Mouse (Mus musculus) liver, embryonic 15.5 days (tissue): Measurements from ENCODE around the gene Nhp2. TPM values are rescaled to one million over a fixed set of nuclear protein-coding genes. Genes with fewer than 3 reads are reported as not detected.
A peak's percentile ranks its signal among the peaks of the same experiment; 100 is the strongest.

Experiments
- ATAC-seq: fragments of 200-750 bp; cut with Nextera tagmentation; 2 replicates; pipeline ENCODE4 v1.8.0; 2017; ENCODE audit warnings: moderate number of reproducible peaks, mild to moderate bottlenecking, moderate library complexity; ENCODE audit not compliant: insufficient read depth
- H3K27ac ChIP-seq: fragments of 300-500 bp; sonication (generic); replicated peaks from 2 replicates; pipeline ENCODE4 v1.5.1; 2015; ENCODE audit warnings: mild to moderate bottlenecking, inconsistent platforms
- H3K27me3 ChIP-seq: fragments of 300-500 bp; sonication (generic); 2 replicates; pipeline ENCODE4 v1.6.1; 2015; ENCODE audit warnings: mild to moderate bottlenecking, inconsistent platforms
- H3K36me3 ChIP-seq: fragments of 300-500 bp; sonication (generic); replicated peaks from 2 replicates; pipeline ENCODE4 v1.6.1; 2015; ENCODE audit warnings: moderate library complexity, mild to moderate bottlenecking, inconsistent platforms
- H3K4me1 ChIP-seq: fragments of 300-500 bp; sonication (generic); replicated peaks from 2 replicates; pipeline ENCODE4 v1.6.1; 2015; ENCODE audit warnings: inconsistent platforms
- H3K4me2 ChIP-seq: fragments of 300-500 bp; sonication (generic); 2 replicates; pipeline ENCODE4 v1.6.1; 2015; ENCODE audit warnings: moderate library complexity, mild to moderate bottlenecking, inconsistent platforms
- H3K4me3 ChIP-seq: fragments of 300-500 bp; sonication (generic); replicated peaks from 2 replicates; pipeline ENCODE4 v1.5.1; 2015; ENCODE audit warnings: mild to moderate bottlenecking, inconsistent platforms
- H3K9ac ChIP-seq: fragments of 300-500 bp; sonication (generic); 2 replicates; pipeline ENCODE4 v1.6.1; 2015; ENCODE audit warnings: moderate library complexity, mild to moderate bottlenecking, inconsistent platforms
- H3K9me3 ChIP-seq: fragments of 300-500 bp; sonication (generic); replicated peaks from 2 replicates; pipeline ENCODE4 v1.6.1; 2016; ENCODE audit warnings: inconsistent platforms
- WGBS: fragments of 180-500 bp; shearing (Covaris S2); methylation state at CpG from one replicate; pipeline ENCODE4 v1.1.7; 2015; ENCODE audit warnings: mixed read lengths; ENCODE audit not compliant: insufficient replicate concordance; 5-methylcytosine and 5-hydroxymethylcytosine counted together
- polyA plus RNA-seq: library from polyadenylated mRNA; unstranded; fragments of >200 nt; fragmentation: Nextera tagmentation; extraction: Ambion mirVana; gene quantifications from 2 replicates; pipeline ENCODE4 v1.2.1, GENCODE M21; 2015

Gene Nhp2
- polyA plus RNA-seq, 1 experiment from 2014 or later, result 95.6 TPM

DNA sequence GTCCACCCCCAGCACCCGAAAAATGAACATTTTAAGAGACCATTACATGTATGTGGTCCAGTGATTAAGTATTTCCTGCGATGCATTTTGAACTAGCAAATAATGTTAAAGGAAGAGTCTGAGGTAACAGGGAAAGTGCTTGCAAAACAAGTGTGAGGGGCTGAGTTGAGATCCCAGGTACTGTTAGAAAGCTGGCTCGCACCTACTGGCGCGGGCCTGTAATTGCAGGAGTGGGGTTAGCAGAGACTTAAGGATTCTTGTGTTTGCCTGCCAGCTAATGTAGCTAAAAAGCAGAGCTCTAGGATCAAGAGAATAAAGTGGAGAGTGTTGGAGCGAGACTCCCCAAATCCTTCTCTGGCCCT is 16.8 kb downstream of the Nhp2 start:
- Histone ChIP-seq H3K27ac (peak overlapping the region; percentile 87), H3K36me3 (0 out of 2 replicates have a peak, but pooled peaks cover 5% of the 10 kb centered on the region), H3K4me3 (peak overlapping the region; percentile 74), H3K9me3 (no peaks in the 10 kb centered on the region), H3K4me2 (peak overlapping the region; percentile 84), H3K4me1 (peaks cover 53% of the 10 kb centered on the region), H3K9ac (peak overlapping the region; percentile 63), H3K27me3 (peaks cover 6% of the 10 kb centered on the region; the same call in 1 of the 2 replicates)
- 3% methylated on average over 6 of the region's 6 CpGs for WGBS
- peak; percentile 45 for ATAC-seq

DNA sequence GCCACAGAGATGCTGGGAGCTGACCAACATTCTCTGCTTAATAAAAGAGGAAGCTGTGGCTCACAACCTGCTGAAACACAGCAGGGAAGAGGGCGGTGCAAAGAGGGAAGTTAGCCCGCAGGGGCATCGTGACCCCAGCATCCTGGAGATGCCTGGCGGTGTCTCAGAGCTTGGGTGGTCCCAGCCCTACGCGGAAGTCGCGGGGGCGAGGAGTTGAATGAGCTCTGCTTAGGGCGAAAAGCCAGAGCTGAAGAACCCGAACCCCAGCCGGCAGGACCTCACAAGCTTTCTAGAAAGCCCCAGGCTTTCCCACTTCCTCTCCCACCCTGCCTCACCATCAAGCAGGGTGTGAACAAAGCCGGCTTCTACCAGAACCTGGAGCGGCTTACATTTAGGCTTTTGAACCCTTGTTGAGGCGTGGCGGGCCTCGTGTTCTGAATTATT is 18.5 kb downstream of the Nhp2 start:
- peaks cover 40% of the 10 kb centered on the region for H3K4me1 ChIP-seq
- no peak for ATAC-seq

DNA sequence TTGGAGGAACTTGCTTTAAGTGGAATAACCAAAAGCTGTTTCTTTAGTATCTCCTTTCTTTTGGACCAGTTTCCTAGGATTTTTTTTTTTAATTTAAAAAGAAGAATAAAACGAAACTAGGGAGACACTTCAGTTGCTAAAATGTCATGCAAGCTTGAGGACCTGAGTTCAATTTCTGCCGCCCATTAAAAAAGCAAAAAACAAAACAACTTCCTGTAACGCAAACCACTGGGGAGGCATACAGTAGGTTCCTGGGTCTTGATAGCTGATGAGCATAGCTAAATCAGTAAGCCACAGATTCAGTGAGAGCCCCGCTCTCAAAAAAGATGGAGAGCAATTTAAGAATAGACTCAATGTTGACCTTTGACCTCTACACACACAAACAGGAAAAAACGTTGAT is 19.0 kb downstream of the Nhp2 start:
- H3K4me1 ChIP-seq, result peaks cover 43% of the 10 kb centered on the region
- H3K9me3 ChIP-seq, result no peaks in the 10 kb centered on the region
- H3K9ac ChIP-seq, result no peak overlapping the region
- peak overlapping the region; percentile 55 for H3K4me2 ChIP-seq
- peak overlapping the region; percentile 39; the same call in 1 of the 2 replicates for H3K27ac ChIP-seq
- H3K36me3 ChIP-seq, result no peaks in the 10 kb centered on the region
- H3K27me3 ChIP-seq, result peaks cover 8% of the 10 kb centered on the region; the same call in 1 of the 2 replicates
- WGBS, result 48% methylated on average over 5 of the region's 5 CpGs
- no peak for ATAC-seq
- no peak overlapping the region for H3K4me3 ChIP-seq

More for the DNA sequence above, 18.5 kb downstream of the Nhp2 start:
- peak overlapping the region; percentile 39 for H3K27ac ChIP-seq
- H3K36me3 ChIP-seq, result no peaks in the 10 kb centered on the region
- no peaks in the 10 kb centered on the region for H3K9me3 ChIP-seq
- H3K4me3 ChIP-seq, result peak overlapping the region; percentile 26
- H3K27me3 ChIP-seq, result peaks cover 6% of the 10 kb centered on the region; the same call in 1 of the 2 replicates
- peak overlapping the region; percentile 55 for H3K4me2 ChIP-seq
- 3% methylated on average over 17 of the region's 17 CpGs for WGBS
- no peak overlapping the region for H3K9ac ChIP-seq

DNA sequence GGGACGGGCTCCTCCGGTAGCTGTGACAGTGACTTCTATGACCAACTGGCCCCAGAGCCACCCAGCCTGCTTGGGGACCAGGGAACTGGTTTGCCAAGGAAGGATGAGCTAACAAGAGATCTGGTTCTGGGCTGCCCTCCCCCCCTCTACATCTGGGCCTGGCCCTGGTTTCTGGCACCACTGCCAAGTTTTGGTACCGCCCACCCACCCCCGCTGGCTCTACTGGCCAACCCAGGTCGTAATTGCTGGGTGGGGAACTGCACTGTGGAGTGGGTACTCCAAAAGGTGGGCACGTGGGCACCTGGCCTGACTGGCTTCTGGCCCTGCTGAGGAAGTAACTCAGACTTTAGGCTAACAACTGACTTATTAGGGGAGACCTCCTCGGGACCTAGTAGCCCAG is 21.2 kb downstream of the Nhp2 start:
- peaks cover 28% of the 10 kb centered on the region for H3K4me1 ChIP-seq
- H3K27me3 ChIP-seq, result peaks cover 22% of the 10 kb centered on the region
- no peaks in the 10 kb centered on the region for H3K36me3 ChIP-seq
- no peak for ATAC-seq
- 66% methylated on average over 7 of the region's 7 CpGs for WGBS
- no peak overlapping the region for H3K4me3 ChIP-seq
- no peak overlapping the region for H3K9ac ChIP-seq
- no peak overlapping the region for H3K27ac ChIP-seq
- H3K4me2 ChIP-seq, result no peak overlapping the region
- H3K9me3 ChIP-seq, result no peaks in the 10 kb centered on the region

DNA sequence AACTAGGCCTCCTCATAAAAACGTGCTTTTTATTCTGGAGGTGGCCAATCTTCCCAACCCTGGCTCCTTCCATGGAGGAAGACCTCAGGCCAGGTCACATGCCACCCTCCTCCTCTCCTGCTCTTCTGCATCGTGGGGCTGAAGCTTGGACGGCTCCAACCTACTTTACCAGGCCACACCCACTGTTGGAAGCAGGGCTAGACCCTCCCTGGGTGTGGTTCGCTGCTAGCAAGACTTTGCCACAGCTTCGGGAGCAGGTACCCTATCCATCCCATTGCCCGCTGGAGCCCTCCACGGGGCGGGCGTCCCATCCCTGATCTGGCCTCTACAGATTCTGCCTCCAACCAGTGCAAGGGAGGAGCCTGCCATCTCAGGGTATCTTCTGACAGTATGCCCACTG is 23.7 kb downstream of the Nhp2 start:
- Histone ChIP-seq H3K9me3 (no peaks in the 10 kb centered on the region), H3K9ac (no peak overlapping the region), H3K27me3 (peaks cover 38% of the 10 kb centered on the region), H3K4me1 (peaks cover 16% of the 10 kb centered on the region), H3K4me2 (no peak overlapping the region), H3K27ac (no peak overlapping the region), H3K4me3 (no peak overlapping the region), H3K36me3 (no peaks in the 10 kb centered on the region)
- 50% methylated on average over 9 of the region's 9 CpGs for WGBS
- ATAC-seq, result no peak

DNA sequence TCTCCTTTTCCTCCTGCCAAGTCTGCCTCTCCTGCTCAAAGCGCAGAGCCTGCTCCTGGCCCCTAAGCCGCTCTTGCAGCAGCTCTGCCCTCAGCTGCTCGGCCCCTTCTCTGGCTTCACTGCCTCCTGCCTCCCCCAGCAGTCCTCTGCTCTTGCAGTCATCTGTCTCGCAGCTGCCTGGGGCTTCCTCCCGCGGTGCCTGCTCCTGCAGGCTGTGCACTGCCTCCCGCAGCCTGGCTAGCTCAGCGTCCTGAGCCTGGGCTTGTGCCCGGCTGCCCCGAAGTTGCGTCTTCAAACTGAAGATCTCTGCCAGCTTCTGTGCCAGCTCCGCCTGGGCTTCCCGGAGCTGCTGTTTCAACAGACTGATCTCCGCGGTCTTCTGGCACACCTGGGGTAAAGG is 24.2 kb downstream of the Nhp2 start:
- WGBS, result 40% methylated on average over 15 of the region's 15 CpGs
- no peak overlapping the region for H3K9ac ChIP-seq

DNA sequence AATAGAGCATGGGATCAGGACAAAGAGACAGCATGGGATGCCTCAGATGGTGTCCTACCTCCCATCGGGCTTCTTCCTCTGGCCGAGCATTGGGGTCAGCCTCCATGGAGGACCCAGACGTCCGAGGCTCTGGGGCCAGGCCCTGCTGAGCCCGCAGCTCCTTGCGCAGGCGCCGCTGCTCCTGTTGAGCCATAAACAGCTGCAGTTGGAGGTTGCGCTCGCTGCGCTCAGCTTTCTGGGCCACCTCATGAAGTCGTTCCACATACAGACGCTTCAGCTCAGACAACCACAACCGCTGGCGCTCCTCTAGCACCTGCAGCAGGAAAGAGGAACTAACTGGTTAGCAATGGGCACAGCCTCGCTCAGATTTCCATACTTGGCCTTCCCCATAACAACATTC is 24.7 kb downstream of the Nhp2 start:
- Histone ChIP-seq H3K27ac (0 out of 2 replicates have a peak overlapping the region, but pooled peaks have one; percentile 19), H3K4me2 (peak overlapping the region; percentile 10; the same call in 1 of the 2 replicates), H3K27me3 (peaks cover 47% of the 10 kb centered on the region), H3K36me3 (no peaks in the 10 kb centered on the region), H3K9ac (no peak overlapping the region), H3K9me3 (no peaks in the 10 kb centered on the region), H3K4me3 (no peak overlapping the region), H3K4me1 (peaks cover 20% of the 10 kb centered on the region)
- no peak for ATAC-seq
- WGBS, result 25% methylated on average over 16 of the region's 16 CpGs

More for the DNA sequence above, 24.2 kb downstream of the Nhp2 start:
- Histone ChIP-seq H3K4me3 (no peak overlapping the region), H3K36me3 (no peaks in the 10 kb centered on the region), H3K27ac (0 out of 2 replicates have a peak overlapping the region, but pooled peaks have one; percentile 19), H3K27me3 (peaks cover 42% of the 10 kb centered on the region), H3K9me3 (no peaks in the 10 kb centered on the region), H3K4me2 (peak overlapping the region; percentile 10; the same call in 1 of the 2 replicates), H3K4me1 (peaks cover 18% of the 10 kb centered on the region)
- no peak for ATAC-seq

DNA sequence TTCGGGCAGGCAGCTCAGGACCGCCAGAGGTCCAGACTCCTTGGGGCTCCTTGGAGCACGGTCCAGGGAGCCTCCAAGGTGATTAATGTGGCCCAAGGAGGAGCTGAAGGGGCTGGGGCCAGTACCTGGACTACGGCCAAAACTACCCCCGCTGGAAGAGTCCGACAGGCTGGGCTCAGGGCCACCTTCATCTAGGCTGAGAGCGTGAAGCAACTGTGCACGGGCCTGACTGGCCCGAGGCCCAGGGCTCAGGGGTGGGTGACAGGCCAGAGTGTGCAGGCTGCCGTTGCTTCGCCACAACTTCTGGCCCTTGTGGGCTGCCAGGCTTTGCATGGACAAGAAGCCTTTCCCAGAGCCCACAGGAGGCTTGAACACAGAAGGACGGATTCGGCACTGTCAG is 25.8 kb downstream of the Nhp2 start:
- H3K4me1 ChIP-seq, result peaks cover 31% of the 10 kb centered on the region
- no peak overlapping the region for H3K4me3 ChIP-seq
- H3K27ac ChIP-seq, result no peak overlapping the region
- WGBS, result 80% methylated on average over 13 of the region's 13 CpGs
- H3K9ac ChIP-seq, result no peak overlapping the region
- ATAC-seq, result no peak
- no peaks in the 10 kb centered on the region for H3K36me3 ChIP-seq
- no peaks in the 10 kb centered on the region for H3K9me3 ChIP-seq
- H3K27me3 ChIP-seq, result peaks cover 58% of the 10 kb centered on the region
- H3K4me2 ChIP-seq, result no peak overlapping the region

DNA sequence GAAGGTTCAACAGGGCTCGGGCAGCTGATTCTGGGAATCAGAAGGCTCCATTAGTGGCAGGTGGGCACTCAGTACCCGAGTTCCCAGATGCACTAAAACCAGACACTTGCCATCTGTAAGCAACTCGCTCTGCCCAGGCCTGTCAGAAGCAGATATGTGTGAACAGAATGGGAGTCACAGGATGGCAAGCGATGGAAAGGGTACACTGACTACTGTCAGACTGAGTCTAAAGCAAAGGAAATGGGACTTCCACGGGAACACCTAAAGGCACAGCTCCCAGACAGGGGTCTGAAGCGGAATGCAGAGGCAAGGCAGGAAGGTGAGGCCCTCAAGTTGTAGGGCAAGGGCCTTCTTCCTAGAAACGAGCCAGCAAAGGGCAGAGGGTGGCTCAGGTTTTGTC is 26.7 kb downstream of the Nhp2 start:
- peaks cover 40% of the 10 kb centered on the region for H3K4me1 ChIP-seq
- no peak overlapping the region for H3K9ac ChIP-seq
- ATAC-seq, result no peak
- no peaks in the 10 kb centered on the region for H3K36me3 ChIP-seq
- H3K27ac ChIP-seq, result no peak overlapping the region
- WGBS, result 54% methylated on average over 7 of the region's 7 CpGs
- H3K4me2 ChIP-seq, result no peak overlapping the region
- peaks cover 67% of the 10 kb centered on the region for H3K27me3 ChIP-seq
- no peaks in the 10 kb centered on the region for H3K9me3 ChIP-seq
- no peak overlapping the region for H3K4me3 ChIP-seq

DNA sequence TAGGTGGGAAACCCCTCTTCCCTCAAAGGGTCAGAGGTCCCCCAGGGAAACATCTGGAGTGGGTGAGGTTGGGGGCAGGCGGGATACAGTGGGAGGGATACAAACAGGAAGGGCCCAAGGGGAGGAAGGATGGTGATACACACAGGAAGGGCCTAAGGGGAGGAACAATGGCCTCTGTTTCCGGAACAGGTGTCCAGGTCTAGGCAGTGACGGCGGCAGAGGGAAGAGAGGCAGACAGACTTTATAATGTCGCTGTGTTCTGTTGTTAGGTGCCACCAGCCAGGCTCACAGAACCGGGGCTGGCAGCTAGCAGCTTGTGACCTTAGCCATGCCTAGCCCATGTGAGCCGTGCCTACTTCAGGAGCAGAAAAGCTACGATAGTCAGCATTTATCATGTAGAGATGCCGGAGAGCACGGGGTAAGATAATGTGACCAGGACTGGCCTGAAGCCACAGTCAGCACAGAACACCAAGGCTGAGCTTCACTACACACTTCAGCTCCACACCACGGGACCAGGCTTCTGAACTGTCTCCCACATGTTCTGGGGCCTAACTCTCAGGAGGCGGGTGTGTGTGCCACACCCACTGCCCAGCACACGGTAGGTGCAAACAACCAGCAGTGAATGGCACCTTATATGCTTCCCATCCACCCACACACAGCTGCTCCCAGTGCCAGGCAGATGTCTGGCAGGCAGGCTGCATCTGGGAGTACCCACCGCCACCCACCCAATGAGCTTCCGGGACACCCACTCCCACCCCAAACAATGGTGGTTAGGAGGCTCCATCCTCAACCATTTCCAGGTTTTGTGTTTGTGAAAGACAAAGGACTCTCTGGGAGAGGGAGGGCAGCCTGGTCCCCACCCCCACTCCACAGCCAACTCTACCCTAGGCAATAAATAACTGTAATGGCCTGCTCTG is 27.5 kb downstream of the Nhp2 start:
- no peak overlapping the region for H3K9ac ChIP-seq
- no peaks in the 10 kb centered on the region for H3K9me3 ChIP-seq
- peaks cover 75% of the 10 kb centered on the region for H3K27me3 ChIP-seq
- no peak overlapping the region for H3K4me3 ChIP-seq
- no peak for ATAC-seq
- peaks cover 40% of the 10 kb centered on the region for H3K4me1 ChIP-seq
- 39% methylated on average over 15 of the region's 15 CpGs for WGBS
- H3K4me2 ChIP-seq, result no peak overlapping the region
- H3K36me3 ChIP-seq, result no peaks in the 10 kb centered on the region
- no peak overlapping the region for H3K27ac ChIP-seq

DNA sequence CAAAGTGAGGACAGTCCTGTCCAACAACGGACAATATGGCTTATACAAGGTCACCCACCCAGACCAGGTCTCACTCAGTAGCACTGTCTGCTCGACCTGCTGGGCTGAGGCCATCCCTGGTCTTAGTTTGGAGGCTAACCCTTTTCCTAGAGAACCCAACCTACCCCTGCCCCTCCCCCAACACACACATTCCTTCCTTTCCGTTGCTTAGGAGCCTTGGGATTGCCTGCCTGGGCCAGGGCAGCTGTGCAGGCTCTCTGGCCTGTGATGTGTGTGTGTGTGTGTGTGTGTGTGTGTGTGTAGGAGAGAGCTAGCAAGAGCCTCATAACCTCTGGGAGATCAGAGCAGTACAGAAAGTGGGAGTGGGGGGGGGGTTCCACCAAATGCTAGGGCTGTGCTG is 29.0 kb downstream of the Nhp2 start:
- Histone ChIP-seq H3K27me3 (peaks cover 78% of the 10 kb centered on the region), H3K4me2 (no peak overlapping the region), H3K9ac (no peak overlapping the region), H3K9me3 (no peaks in the 10 kb centered on the region), H3K4me3 (no peak overlapping the region), H3K4me1 (peaks cover 34% of the 10 kb centered on the region), H3K36me3 (no peaks in the 10 kb centered on the region), H3K27ac (no peak overlapping the region)
- 35% methylated on average over 3 of the region's 3 CpGs for WGBS
- ATAC-seq, result no peak
